Mouse (Mus musculus): ENCODE results near the gene Pcgf5. TPM values are rescaled to one million over a fixed set of nuclear protein-coding genes. Genes with fewer than 3 reads are reported as not detected.

Pcgf5 gene
- polyA plus RNA-seq, 1 experiment from 2014 or later = 23.2 TPM

- no peaks in the 10 kb centered on the region for H3K4me1 ChIP-seq (ENCODE audit: insufficient read depth, low read depth, low read length)
- H3K4me2 ChIP-seq (replicated peaks; ENCODE audit: low read depth, low read length) = no peak overlapping the region
- DNase-seq (ENCODE audit: low spot score) (no peak), ATAC-seq (no peak)
- H3K4me3 ChIP-seq (ENCODE audit: low read depth, low read length) = no peak overlapping the region
- TF ChIP-seq EP300 (IDR thresholded peaks at IDR 0.05) (no peak), CTCF (IDR thresholded peaks at IDR 0.05) (no peak)
- 66% methylated on average over 15 of the region's 15 CpGs for WGBS
- H3K9ac ChIP-seq (replicated peaks; ENCODE audit: low read depth) = no peak overlapping the region
- H3K9me3 ChIP-seq (ENCODE audit: low read length) = no peaks in the 10 kb centered on the region
- no peak overlapping the region for H3K27ac ChIP-seq (ENCODE audit: low read length)
- H3K36me3 ChIP-seq (ENCODE audit: insufficient read depth, low read length) = no peaks in the 10 kb centered on the region
- no peaks in the 10 kb centered on the region for H3K27me3 ChIP-seq (replicated peaks; ENCODE audit: insufficient read depth, low read length)
These were observed 30.6 kb downstream of the Pcgf5 start for GRCm38 (mm10) chr19:36378511-36379232.

- H3K4me2 ChIP-seq (replicated peaks; ENCODE audit: low read depth, low read length) = no peak overlapping the region
- no peaks in the 10 kb centered on the region for H3K9me3 ChIP-seq (ENCODE audit: low read length)
- no peak for TF ChIP-seq EP300 (IDR thresholded peaks at IDR 0.05)
- TF ChIP-seq CTCF (IDR thresholded peaks at IDR 0.05) = no peak
- no peaks in the 10 kb centered on the region for H3K27me3 ChIP-seq (replicated peaks; ENCODE audit: insufficient read depth, low read length)
- no peak for ATAC-seq
- WGBS = 86% methylated on average over 3 of the region's 3 CpGs
- DNase-seq (ENCODE audit: low spot score) = no peak
- no peak overlapping the region for H3K4me3 ChIP-seq (ENCODE audit: low read depth, low read length)
- H3K9ac ChIP-seq (replicated peaks; ENCODE audit: low read depth) = no peak overlapping the region
- no peaks in the 10 kb centered on the region for H3K36me3 ChIP-seq (ENCODE audit: insufficient read depth, low read length)
- H3K27ac ChIP-seq (ENCODE audit: low read length) = no peak overlapping the region
- no peaks in the 10 kb centered on the region for H3K4me1 ChIP-seq (ENCODE audit: insufficient read depth, low read depth, low read length)
These were observed 34.8 kb downstream of the Pcgf5 start for GRCm38 (mm10) chr19:36382901-36383300.

GRCm38 (mm10) chr19:36383977-36384376 is 35.9 kb downstream of the Pcgf5 start:
- ATAC-seq (no peak), DNase-seq (ENCODE audit: low spot score) (no peak)
- no peak overlapping the region for H3K9ac ChIP-seq (replicated peaks; ENCODE audit: low read depth)
- no peak overlapping the region for H3K27ac ChIP-seq (ENCODE audit: low read length)
- H3K9me3 ChIP-seq (ENCODE audit: low read length) = no peaks in the 10 kb centered on the region
- 69% methylated on average over 5 of the region's 5 CpGs for WGBS
- H3K27me3 ChIP-seq (replicated peaks; ENCODE audit: insufficient read depth, low read length) = no peaks in the 10 kb centered on the region
- no peaks in the 10 kb centered on the region for H3K36me3 ChIP-seq (ENCODE audit: insufficient read depth, low read length)
- no peak for TF ChIP-seq CTCF (IDR thresholded peaks at IDR 0.05)
- no peak for TF ChIP-seq EP300 (IDR thresholded peaks at IDR 0.05)
- H3K4me3 ChIP-seq (ENCODE audit: low read depth, low read length) = no peak overlapping the region
- no peak overlapping the region for H3K4me2 ChIP-seq (replicated peaks; ENCODE audit: low read depth, low read length)
- no peaks in the 10 kb centered on the region for H3K4me1 ChIP-seq (ENCODE audit: insufficient read depth, low read depth, low read length)

GRCm38 (mm10) chr19:36384426-36384825 is 36.3 kb downstream of the Pcgf5 start:
- no peak for DNase-seq (ENCODE audit: low spot score)
- Histone ChIP-seq H3K36me3 (ENCODE audit: insufficient read depth, low read length) (no peaks in the 10 kb centered on the region), H3K9ac (replicated peaks; ENCODE audit: low read depth) (no peak overlapping the region), H3K9me3 (ENCODE audit: low read length) (no peaks in the 10 kb centered on the region), H3K27ac (ENCODE audit: low read length) (no peak overlapping the region), H3K4me2 (replicated peaks; ENCODE audit: low read depth, low read length) (no peak overlapping the region), H3K4me3 (ENCODE audit: low read depth, low read length) (no peak overlapping the region), H3K4me1 (ENCODE audit: insufficient read depth, low read depth, low read length) (no peaks in the 10 kb centered on the region), H3K27me3 (replicated peaks; ENCODE audit: insufficient read depth, low read length) (no peaks in the 10 kb centered on the region)
- TF ChIP-seq CTCF (IDR thresholded peaks at IDR 0.05) (no peak), EP300 (IDR thresholded peaks at IDR 0.05) (no peak)
- ATAC-seq = no peak
- WGBS = 11% methylated on average over 2 of the region's 2 CpGs

- H3K4me3 ChIP-seq (ENCODE audit: low read depth, low read length) = no peak overlapping the region
- no peak overlapping the region for H3K27ac ChIP-seq (ENCODE audit: low read length)
- H3K9me3 ChIP-seq (ENCODE audit: low read length) = no peaks in the 10 kb centered on the region
- no peaks in the 10 kb centered on the region for H3K27me3 ChIP-seq (replicated peaks; ENCODE audit: insufficient read depth, low read length)
- H3K4me1 ChIP-seq (ENCODE audit: insufficient read depth, low read depth, low read length) = no peaks in the 10 kb centered on the region
- no peak for TF ChIP-seq EP300 (IDR thresholded peaks at IDR 0.05)
- no peak for TF ChIP-seq CTCF (IDR thresholded peaks at IDR 0.05)
- DNase-seq (ENCODE audit: low spot score) (no peak), ATAC-seq (no peak)
- no peaks in the 10 kb centered on the region for H3K36me3 ChIP-seq (ENCODE audit: insufficient read depth, low read length)
- no peak overlapping the region for H3K4me2 ChIP-seq (replicated peaks; ENCODE audit: low read depth, low read length)
- WGBS = 65% methylated on average over 5 of the region's 5 CpGs
- no peak overlapping the region for H3K9ac ChIP-seq (replicated peaks; ENCODE audit: low read depth)
These were observed 40.4 kb downstream of the Pcgf5 start for GRCm38 (mm10) chr19:36388502-36388901.

- TF ChIP-seq EP300 (IDR thresholded peaks at IDR 0.05) = no peak
- TF ChIP-seq CTCF (IDR thresholded peaks at IDR 0.05) = no peak
- WGBS = 50% methylated on average over 1 of the region's 1 CpGs
- ATAC-seq = no peak
- H3K27ac ChIP-seq (ENCODE audit: low read length) = no peak overlapping the region
- no peak for DNase-seq (ENCODE audit: low spot score)
- no peaks in the 10 kb centered on the region for H3K27me3 ChIP-seq (replicated peaks; ENCODE audit: insufficient read depth, low read length)
- no peaks in the 10 kb centered on the region for H3K4me1 ChIP-seq (ENCODE audit: insufficient read depth, low read depth, low read length)
- no peaks in the 10 kb centered on the region for H3K9me3 ChIP-seq (ENCODE audit: low read length)
- no peak overlapping the region for H3K4me2 ChIP-seq (replicated peaks; ENCODE audit: low read depth, low read length)
- H3K4me3 ChIP-seq (ENCODE audit: low read depth, low read length) = no peak overlapping the region
- no peaks in the 10 kb centered on the region for H3K36me3 ChIP-seq (ENCODE audit: insufficient read depth, low read length)
- no peak overlapping the region for H3K9ac ChIP-seq (replicated peaks; ENCODE audit: low read depth)
These were observed 42.6 kb downstream of the Pcgf5 start for GRCm38 (mm10) chr19:36390714-36391113.
